ENCODE assay signal across 1 mouse cellular context in genomic region chr3:95894317-95895160, GRCm38 (mm10).
A peak's percentile ranks its signal among the peaks of the same experiment; 100 is the strongest.
TF ChIP-seq lines count a peak whose summit lies in the region.

No protein-coding gene starts in this region.

TF ChIP-seq in MEL, 35 proteins besides CTCF, POLR2A, EP300 and RAD21 (continued from another document):
- TF ChIP-seq CHD1 (IDR thresholded peaks at IDR 0.05; ENCODE audit: low read depth, low read length): no peak
- 0 out of 2 replicates have a peak, but pooled peaks have one; percentile 32 for TF ChIP-seq NELFE (IDR thresholded peaks at IDR 0.05; ENCODE audit: low read depth, low read length)
- no peak for TF ChIP-seq JUND (IDR thresholded peaks at IDR 0.05; ENCODE audit: low read depth, low read length)
- no peak for TF ChIP-seq SMC3 (IDR thresholded peaks at IDR 0.05; ENCODE audit: low read depth, low read length)
- TF ChIP-seq SIN3A (IDR thresholded peaks at IDR 0.05; ENCODE audit: low read length): peak; percentile 61
- no peak for TF ChIP-seq GABPA (IDR thresholded peaks at IDR 0.05; ENCODE audit: low read depth, low read length)
- TF ChIP-seq ZC3H11A (IDR thresholded peaks at IDR 0.05; ENCODE audit: low read depth, low read length): no peak
- TF ChIP-seq POLR2AphosphoS2 (IDR thresholded peaks at IDR 0.05; ENCODE audit: low read length): no peak
- TF ChIP-seq ZKSCAN1 (IDR thresholded peaks at IDR 0.05; ENCODE audit: low read depth, low read length): no peak
- no peak for TF ChIP-seq MXI1 (IDR thresholded peaks at IDR 0.05; ENCODE audit: low read depth, low read length)
- TF ChIP-seq TBP (IDR thresholded peaks at IDR 0.05; ENCODE audit: low read depth, low read length): peak; percentile 74; the same call in 1 of the 2 replicates
- 0 out of 2 replicates have a peak, but pooled peaks have one; percentile 13 for TF ChIP-seq ZNF384 (IDR thresholded peaks at IDR 0.05; ENCODE audit: low read depth, low read length)
- 0 out of 2 replicates have a peak, but pooled peaks have one; percentile 37 for TF ChIP-seq ETS1 (IDR thresholded peaks at IDR 0.05; ENCODE audit: low read depth, low read length)
- no peak for TF ChIP-seq KAT2A (conservative IDR thresholded peaks at IDR 0.05; ENCODE audit: low read depth, low read length)
- no peak for TF ChIP-seq USF2 (IDR thresholded peaks at IDR 0.05; ENCODE audit: borderline replicate concordance in 1 of 2, insufficient read depth in 1 of 2, low read depth in 1 of 2, low read length in 2 of 2)
- TF ChIP-seq HCFC1 (IDR thresholded peaks at IDR 0.05; ENCODE audit: low read depth, low read length): peak; percentile 29; the same call in 1 of the 2 replicates
- no peak for TF ChIP-seq POLR2AphosphoS5 (IDR thresholded peaks at IDR 0.05; ENCODE audit: borderline replicate concordance, low read depth, low read length)
- no peak for TF ChIP-seq CHD2 (IDR thresholded peaks at IDR 0.05; ENCODE audit: low read length)
- no peak for TF ChIP-seq UBTF (IDR thresholded peaks at IDR 0.05; ENCODE audit: borderline replicate concordance, insufficient read depth, low read depth, low read length)
- TF ChIP-seq MAX (IDR thresholded peaks at IDR 0.05; ENCODE audit: low read length): peak; percentile 45; the same call in 1 of the 2 replicates
- TF ChIP-seq TCF12 (IDR thresholded peaks at IDR 0.05; ENCODE audit: low read depth, low read length): peak; percentile 54
- peak; percentile 17; the same call in 1 of the 2 replicates for TF ChIP-seq USF1 (IDR thresholded peaks at IDR 0.05; ENCODE audit: low read depth, low read length)
- peak; percentile 71; the same call in 1 of the 2 replicates for TF ChIP-seq RCOR1 (IDR thresholded peaks at IDR 0.05; ENCODE audit: low read depth, low read length)
- TF ChIP-seq E2F4 (IDR thresholded peaks at IDR 0.05; ENCODE audit: borderline replicate concordance, low read depth, low read length): no peak
- peak; percentile 59; the same call in 1 of the 2 replicates for TF ChIP-seq GATA1 (IDR thresholded peaks at IDR 0.05; ENCODE audit: low read depth, low read length)
